Mouse (Mus musculus) left cerebral cortex, adult 2 months (tissue): ENCODE results near the gene D5Ertd579e. TPM values are rescaled to one million over a fixed set of nuclear protein-coding genes. Genes with fewer than 3 reads are reported as not detected.

Experiments used
- DNase-seq, 2 experiments: peaks; one replicate each; pipeline ENCODE4 v3.0.0; 2021 to 2022; ENCODE audit warnings: low spot score in 2 of 2, mixed read lengths in 1 of 2; ENCODE audit errors: extremely low spot score in 1 of 2
- H3K27ac ChIP-seq: fragments of 200-600 bp; 2 replicates; pipeline ENCODE4 v1.8.1; 2022
- H3K4me3 ChIP-seq: fragments of 200-600 bp; 2 replicates; pipeline ENCODE4 v1.8.1; 2022
- CTCF ChIP-seq: fragments of 200-600 bp; IDR thresholded peaks from 2 replicates; pipeline ENCODE4 v1.8.1; 2022; ENCODE audit warnings: antibody characterized with exemption, mild to moderate bottlenecking, moderate library complexity
- intact Hi-C: fragments of 180-260 bp; cut with DNase I; formaldehyde crosslinking; loops from one replicate; pipeline ENCODE4 v1.15.1; 2025
- total RNA-seq, 2 experiments: library from RNA; stranded (reverse); gene quantifications; 2 replicates each; pipeline ENCODE4 v1.2.3; 2021

D5Ertd579e gene
- total RNA-seq, 2 experiments from 2014 or later, result 93.9 to 111 TPM

GRCm38 (mm10) chr5:36729923-36730322 is 34.1 kb upstream of the D5Ertd579e start:
- TF ChIP-seq CTCF, result no peak
- no peak for DNase-seq
- intact Hi-C loops, result no loop called here
- no peak overlapping the region for H3K27ac ChIP-seq
- H3K4me3 ChIP-seq, result no peak overlapping the region

- intact Hi-C loops, result no loop called here
- DNase-seq, result no peak
- TF ChIP-seq CTCF, result no peak
- Histone ChIP-seq H3K27ac (no peak overlapping the region), H3K4me3 (no peak overlapping the region)
Observed at GRCm38 (mm10) chr5:36729086-36729473, 33.3 kb upstream of the D5Ertd579e start.

DNA sequence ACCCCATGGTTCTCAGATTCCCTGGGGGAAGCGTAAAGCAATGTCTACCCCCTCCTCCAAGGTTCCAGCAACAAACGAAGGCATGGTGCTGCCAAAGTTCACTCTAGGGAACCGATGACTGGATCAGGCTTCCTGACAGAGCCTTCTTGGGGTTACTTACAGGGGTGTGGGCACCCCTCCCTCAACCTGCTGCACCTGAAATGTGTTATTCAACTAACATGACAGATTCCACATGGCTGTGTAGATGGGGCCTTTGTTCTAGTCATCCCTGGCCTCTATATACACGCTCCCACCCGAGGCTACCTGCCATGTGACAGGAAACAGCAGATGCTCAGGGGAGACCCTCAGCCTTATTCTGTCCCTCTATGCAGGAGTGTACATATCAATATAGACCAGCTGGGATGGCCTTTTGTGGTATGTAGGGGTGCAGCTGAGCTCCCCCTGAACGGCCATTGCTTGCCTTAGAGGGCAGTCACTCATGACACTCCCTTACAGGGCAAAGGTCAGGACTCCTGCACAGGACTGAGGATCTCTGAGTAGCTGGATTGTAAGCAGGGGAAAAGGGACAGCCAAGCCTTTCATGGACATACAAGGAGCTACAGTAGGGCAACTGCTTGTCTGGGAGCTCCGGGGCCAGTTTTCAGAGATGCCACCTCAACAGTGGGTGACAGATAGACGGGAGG is 32.7 kb upstream of the D5Ertd579e start:
- intact Hi-C loops, result no loop called here
- TF ChIP-seq CTCF, result no peak
- Histone ChIP-seq H3K27ac (no peak overlapping the region), H3K4me3 (no peak overlapping the region)
- no peak for DNase-seq

DNA sequence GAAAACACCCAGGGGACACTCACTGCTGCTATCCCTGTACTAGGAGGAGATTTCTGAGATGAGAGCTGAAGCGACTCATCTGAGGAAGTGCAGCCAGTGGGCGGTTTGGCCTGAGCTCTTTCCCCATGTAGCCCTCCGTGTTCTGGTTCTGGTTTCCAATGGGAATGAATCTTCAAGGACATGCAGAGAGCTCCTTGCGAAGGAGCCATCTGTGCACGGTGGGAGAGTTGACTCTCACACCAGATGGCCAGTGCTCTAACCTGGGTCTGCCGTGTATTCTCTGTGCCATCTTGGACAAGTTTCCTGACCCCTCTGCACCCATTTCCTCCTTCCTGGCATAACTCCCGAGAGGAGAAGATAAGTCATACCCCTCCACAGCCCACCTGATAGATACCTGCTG is 32.0 kb upstream of the D5Ertd579e start:
- intact Hi-C loops, result no loop called here

DNA sequence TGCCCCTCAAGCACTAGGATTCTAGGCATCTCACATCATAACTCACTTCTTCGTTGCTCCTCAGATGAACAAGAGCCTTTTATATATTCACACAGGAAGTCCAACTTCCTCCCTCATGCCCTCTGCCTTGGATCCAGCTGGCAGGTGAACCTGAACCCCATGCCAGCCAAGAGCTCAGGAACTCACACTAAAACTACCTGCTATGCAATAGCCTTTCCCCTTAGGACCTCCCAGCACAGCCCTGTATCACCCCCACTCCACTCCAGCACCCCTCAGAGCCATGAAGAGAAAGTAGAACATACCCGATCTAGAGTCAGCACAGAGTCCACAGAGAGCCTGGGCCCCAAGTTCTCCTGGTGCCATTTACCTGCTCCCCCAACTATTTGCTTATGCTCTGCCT is 31.3 kb upstream of the D5Ertd579e start:
- TF ChIP-seq CTCF, result no peak
- DNase-seq, result no peak
- intact Hi-C loops, result no loop called here
- no peak overlapping the region for H3K27ac ChIP-seq
- H3K4me3 ChIP-seq, result no peak overlapping the region

More for the DNA sequence above, 32.0 kb upstream of the D5Ertd579e start:
- Histone ChIP-seq H3K4me3 (no peak overlapping the region), H3K27ac (no peak overlapping the region)
- no peak for DNase-seq
- no peak for TF ChIP-seq CTCF

GRCm38 (mm10) chr5:36726387-36726801 is 30.6 kb upstream of the D5Ertd579e start:
- intact Hi-C loops, result no loop called here
- TF ChIP-seq CTCF, result no peak
- DNase-seq, result no peak
- Histone ChIP-seq H3K4me3 (no peak overlapping the region), H3K27ac (no peak overlapping the region)

- H3K27ac ChIP-seq, result no peak overlapping the region
Observed at GRCm38 (mm10) chr5:36725861-36726260, 30.0 kb upstream of the D5Ertd579e start.

DNA sequence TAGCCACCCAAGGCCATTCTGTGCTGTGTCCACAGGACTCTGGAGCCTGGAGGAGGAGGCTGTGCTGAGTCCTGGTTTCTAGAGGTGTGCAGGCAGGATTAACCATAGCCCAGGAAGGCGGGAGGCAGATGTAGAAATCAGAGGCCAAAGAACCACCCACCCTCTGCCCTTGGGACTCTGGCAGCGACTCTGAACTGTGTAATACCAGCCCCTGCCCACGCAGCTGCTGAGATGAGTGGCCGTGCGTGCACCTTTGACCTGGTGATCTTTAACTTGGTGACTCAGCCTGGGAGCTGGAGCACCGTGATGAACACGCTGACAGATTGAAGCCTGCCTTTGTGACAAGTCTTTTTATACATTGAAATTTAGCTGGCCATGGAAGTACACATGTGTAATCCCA is 28.4 kb upstream of the D5Ertd579e start:
- H3K27ac ChIP-seq, result no peak overlapping the region
- intact Hi-C loops, result no loop called here
- DNase-seq, result no peak
- H3K4me3 ChIP-seq, result no peak overlapping the region
- no peak for TF ChIP-seq CTCF

More at GRCm38 (mm10) chr5:36725861-36726260, 30.0 kb upstream of the D5Ertd579e start:
- no peak overlapping the region for H3K4me3 ChIP-seq
- intact Hi-C loops, result no loop called here
- TF ChIP-seq CTCF, result no peak
- no peak for DNase-seq

DNA sequence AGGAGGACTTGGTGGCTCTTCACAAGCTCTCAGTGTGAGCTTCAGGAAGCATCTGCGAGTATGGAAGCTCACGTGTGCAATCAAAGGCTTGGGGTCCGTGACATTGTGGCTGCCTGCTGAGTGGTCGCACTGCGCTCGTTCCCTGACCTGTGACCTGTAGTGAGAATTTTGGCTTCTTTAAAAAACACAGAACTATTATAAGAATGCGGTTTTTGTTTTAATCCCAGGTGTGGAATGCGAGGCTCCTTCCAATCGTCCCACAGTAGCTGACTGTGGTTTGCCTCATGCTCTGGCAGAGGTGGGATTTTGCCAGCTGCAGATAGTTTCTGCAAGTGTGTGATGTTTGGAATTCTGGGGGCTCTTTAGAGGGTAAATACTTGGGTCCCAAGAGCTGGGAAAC is 27.5 kb upstream of the D5Ertd579e start:
- intact Hi-C loops, result no loop called here
- no peak for DNase-seq
- H3K27ac ChIP-seq, result no peak overlapping the region
- no peak overlapping the region for H3K4me3 ChIP-seq
- TF ChIP-seq CTCF, result no peak

DNA sequence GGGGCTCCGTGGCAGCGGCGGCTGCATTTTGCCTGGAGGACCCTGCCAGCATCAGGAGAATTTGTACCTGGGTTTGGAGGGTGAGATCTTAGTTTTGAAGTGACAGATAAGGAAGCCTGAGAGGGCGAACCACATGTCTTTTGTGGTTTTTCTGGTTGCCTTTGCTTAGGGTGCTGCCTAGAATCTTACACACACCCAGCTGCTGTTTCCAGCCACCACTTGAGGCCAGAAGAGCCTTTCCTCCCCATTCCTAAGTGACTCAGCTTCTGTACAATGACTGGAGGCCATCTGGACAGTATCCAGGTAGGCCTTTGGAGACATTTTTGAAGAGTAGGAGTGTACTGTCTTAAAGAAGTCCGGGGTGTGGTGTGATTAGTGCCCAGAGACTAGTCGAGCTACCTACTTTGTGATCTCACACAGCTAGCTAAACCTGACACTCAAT is 26.6 kb upstream of the D5Ertd579e start:
- intact Hi-C loops, result no loop called here
- no peak for TF ChIP-seq CTCF
- Histone ChIP-seq H3K4me3 (no peak overlapping the region), H3K27ac (no peak overlapping the region)
- no peak for DNase-seq

GRCm38 (mm10) chr5:36720710-36721375 is 25.0 kb upstream of the D5Ertd579e start:
- DNase-seq, result no peak
- Histone ChIP-seq H3K4me3 (no peak overlapping the region), H3K27ac (no peak overlapping the region)
- intact Hi-C loops, result no loop called here
- TF ChIP-seq CTCF, result no peak

GRCm38 (mm10) chr5:36720219-36720618 is 24.4 kb upstream of the D5Ertd579e start:
- H3K27ac ChIP-seq, result no peak overlapping the region
- DNase-seq, result no peak
- intact Hi-C loops, result no loop called here
- no peak overlapping the region for H3K4me3 ChIP-seq
- TF ChIP-seq CTCF, result no peak

- TF ChIP-seq CTCF, result no peak
- intact Hi-C loops, result no loop called here
- Histone ChIP-seq H3K27ac (no peak overlapping the region), H3K4me3 (no peak overlapping the region)
- no peak for DNase-seq
Observed at GRCm38 (mm10) chr5:36719601-36720000, 23.8 kb upstream of the D5Ertd579e start.
